Mouse (Mus musculus) adrenal gland (tissue): ENCODE data around the gene Fndc5.

ENCODE experiments used
- intact Hi-C: fragments of 180-260 bp; cut with DNase I; formaldehyde crosslinking; loops from one replicate; pipeline ENCODE4 v1.15.1; 2025
- long read RNA-seq, 2 experiments: library from polyadenylated mRNA; unstranded; transcript quantifications; one replicate each; pipeline ENCODE4 v2.0.0; 2020; ENCODE audit warnings: borderline replicate concordance in 1 of 2; ENCODE audit not compliant: insufficient replicate concordance in 1 of 2

Gene Fndc5
- long read RNA-seq, experiment 1, partial matches to known transcripts: 2 of 2 reads
- long read RNA-seq, experiment 1, other reads (novel, unspliced or antisense): 0 of 2 reads
- long read RNA-seq, experiment 2: 0 reads

- intact Hi-C loops: loop anchor here (5.0 to 10.0 kb wide), 2 partner anchors 41 to 318 kb away; no protein-coding TSS in a partner anchor
Measured at GRCm38 (mm10) chr4:129136579-129137391, at the start of gene Fndc5. Gene Fndc5, plus strand, starts transcription at chr4:129136999.

- intact Hi-C loops: loop anchor here (5.0 kb wide), 1 partner anchor 181 kb away; no protein-coding TSS in a partner anchor
Measured at GRCm38 (mm10) chr4:129087850-129088249, 48.9 kb upstream of the Fndc5 start.

GRCm38 (mm10) chr4:129095276-129095675 is 41.5 kb upstream of the Fndc5 start:
- intact Hi-C loops: no loop called here

- intact Hi-C loops: no loop called here
Measured at GRCm38 (mm10) chr4:129097006-129097405, 39.8 kb upstream of the Fndc5 start.

GRCm38 (mm10) chr4:129102133-129102829 is 34.5 kb upstream of the Fndc5 start:
- intact Hi-C loops: no loop called here

- intact Hi-C loops: no loop called here
Measured at GRCm38 (mm10) chr4:129105356-129105755, 31.4 kb upstream of the Fndc5 start, which contains the start of gene Tmem54. Gene Tmem54, plus strand, starts transcription at chr4:129105548.

- intact Hi-C loops: no loop called here
Measured at GRCm38 (mm10) chr4:129106073-129106472, 30.7 kb upstream of the Fndc5 start.

GRCm38 (mm10) chr4:129107348-129107899 is 29.4 kb upstream of the Fndc5 start:
- intact Hi-C loops: no loop called here

GRCm38 (mm10) chr4:129108624-129109023 is 28.2 kb upstream of the Fndc5 start:
- intact Hi-C loops: no loop called here

- intact Hi-C loops: no loop called here
Measured at GRCm38 (mm10) chr4:129110804-129111203, 26.0 kb upstream of the Fndc5 start.

- intact Hi-C loops: no loop called here
Measured at GRCm38 (mm10) chr4:129111350-129111749, 25.4 kb upstream of the Fndc5 start.

GRCm38 (mm10) chr4:129112231-129112630 is 24.6 kb upstream of the Fndc5 start:
- intact Hi-C loops: no loop called here

GRCm38 (mm10) chr4:129113083-129113988 is 23.5 kb upstream of the Fndc5 start:
- intact Hi-C loops: no loop called here

- intact Hi-C loops: no loop called here
Measured at GRCm38 (mm10) chr4:129116703-129117102, 20.1 kb upstream of the Fndc5 start.

- intact Hi-C loops: no loop called here
Measured at GRCm38 (mm10) chr4:129117720-129118510, 18.9 kb upstream of the Fndc5 start.

GRCm38 (mm10) chr4:129119708-129120107 is 17.1 kb upstream of the Fndc5 start:
- intact Hi-C loops: no loop called here

- intact Hi-C loops: no loop called here
Measured at GRCm38 (mm10) chr4:129120520-129121445, 16.0 kb upstream of the Fndc5 start.

- intact Hi-C loops: no loop called here
Measured at GRCm38 (mm10) chr4:129121569-129122086, 15.2 kb upstream of the Fndc5 start, which contains the start of gene Hpca. Gene Hpca, minus strand, starts transcription at chr4:129122036.
